In genomic region chr6:97666818-97667629, GRCm38 (mm10) we compare ENCODE assay signal across 11 mouse cellular contexts. TPM values are rescaled to one million over a fixed set of nuclear protein-coding genes. Genes with fewer than 3 reads are reported as not detected.
A peak's percentile ranks its signal among the peaks of the same experiment; 100 is the strongest.
DNase-seq lines count a peak whose midpoint lies in the region; ATAC-seq lines count a peak whose summit lies in the region.
"Had no signal": no experiment of that assay in that cellular context is flagged by ENCODE, and none has a peak within 500 bp of the region (broad histone marks: within the 10 kb centered on the region; RNA-seq: fewer than 3 reads in every experiment).

No protein-coding gene starts in this region.

- peak; percentile 12 to 14 for DNase-seq in kidney, postnatal 4 days
- DNase-seq in kidney, postnatal 14 days = no peak
- DNase-seq in limb, embryonic 11.5 days (ENCODE audit: low spot score) = peak; percentile 41
- peak; percentile 87 for DNase-seq in retina, embryonic 14.5 days (ENCODE audit: low spot score)
- DNase-seq in cerebellum, adult 18-20 months = no peak
- no peak for DNase-seq in adrenal gland, adult 8-10 months
- DNase-seq: kidney, postnatal 36 days; liver had no signal

- peak overlapping the region; percentile 8; the same call in 1 of the 2 replicates for H3K4me2 ChIP-seq in forebrain, embryonic 13.5 days
- H3K4me2 ChIP-seq in limb, embryonic 11.5 days (ENCODE audit: low read depth, severe bottlenecking) = no peak overlapping the region
- H3K4me2 ChIP-seq: stomach, embryonic 15.5 days had no signal

- H3K4me1 ChIP-seq in forebrain, embryonic 13.5 days = peaks cover 21% of the 10 kb centered on the region
- no peaks in the 10 kb centered on the region for H3K4me1 ChIP-seq in limb, embryonic 11.5 days (ENCODE audit: control insufficient read depth, insufficient read depth, low read length)
- H3K4me1 ChIP-seq: stomach, embryonic 15.5 days had no signal

- peak; percentile 97 for ATAC-seq in forebrain, embryonic 13.5 days
- no peak for ATAC-seq in limb, embryonic 11.5 days (ENCODE audit: insufficient number of reproducible peaks, low FRiP score, low TSS enrichment, low read depth)
- no peak for ATAC-seq in megakaryocyte-erythroid progenitor cell, adult 5-6 weeks (replicated peaks; ENCODE audit: low FRiP score, low TSS enrichment, poor library complexity, severe bottlenecking)

- 3% methylated on average over 5 of the region's 5 CpGs for WGBS in forebrain, embryonic 13.5 days
- 21% methylated on average over 5 of the region's 5 CpGs for WGBS in limb, embryonic 11.5 days

- no peak overlapping the region for H3K4me3 ChIP-seq in forebrain, embryonic 13.5 days
- H3K4me3 ChIP-seq in limb, embryonic 11.5 days (ENCODE audit: low read depth, low read length) = no peak overlapping the region
- H3K4me3 ChIP-seq: stomach, embryonic 15.5 days had no signal

- H3K9me3 ChIP-seq in forebrain, embryonic 13.5 days (replicated peaks) = peaks cover 6% of the 10 kb centered on the region; the same call in 1 of the 2 replicates
- no peaks in the 10 kb centered on the region for H3K9me3 ChIP-seq in limb, embryonic 11.5 days (ENCODE audit: control insufficient read depth, low read length)
- H3K9me3 ChIP-seq: stomach, embryonic 15.5 days had no signal

- H3K27ac ChIP-seq in forebrain, embryonic 13.5 days = peak overlapping the region; percentile 89
- H3K27ac ChIP-seq in limb, embryonic 11.5 days (replicated peaks; ENCODE audit: low read depth, low read length) = no peak overlapping the region
- H3K27ac ChIP-seq: stomach, embryonic 15.5 days had no signal

- no peaks in the 10 kb centered on the region for H3K27me3 ChIP-seq in forebrain, embryonic 13.5 days
- no peaks in the 10 kb centered on the region for H3K27me3 ChIP-seq in limb, embryonic 11.5 days (ENCODE audit: control insufficient read depth, insufficient read depth, low read length)
- H3K27me3 ChIP-seq: stomach, embryonic 15.5 days had no signal

- H3K9ac ChIP-seq in forebrain, embryonic 13.5 days = no peak overlapping the region
- H3K9ac ChIP-seq in limb, embryonic 11.5 days (ENCODE audit: low read length) = no peak overlapping the region
- H3K9ac ChIP-seq: stomach, embryonic 15.5 days had no signal

- no peaks in the 10 kb centered on the region for H3K36me3 ChIP-seq in forebrain, embryonic 13.5 days (ENCODE audit: poor library complexity, severe bottlenecking)
- H3K36me3 ChIP-seq in limb, embryonic 11.5 days (ENCODE audit: control insufficient read depth, insufficient read depth, low read length) = no peaks in the 10 kb centered on the region
- H3K36me3 ChIP-seq: stomach, embryonic 15.5 days had no signal

RNA-seq across cellular contexts. Expression of gene Frmd4b, which starts 49.7 kb away (rescaled TPM):
- polyA plus RNA-seq in forebrain, embryonic 13.5 days (2015; fragmentation: Nextera tagmentation; extraction: Ambion mirVana) = 34.7 and 35.5 TPM in 2 replicates
- 12.3 and 14.1 TPM in 2 replicates for polyA plus RNA-seq in limb, embryonic 11.5 days (2014; fragmentation: Nextera tagmentation; extraction: Ambion mirVana)
- 0.33 TPM in 1 of 2 replicates, not detected in the other for total RNA-seq in megakaryocyte-erythroid progenitor cell, adult 5-6 weeks (2014; fragmentation: Nextera tagmentation)
- total RNA-seq in megakaryocyte-erythroid progenitor cell, adult 5-6 weeks (2017) = 1.2 and 3.0 TPM in 2 replicates
- total RNA-seq in adrenal gland, adult 8-10 months (2022) = 10 to 100 TPM; 19.7 to 35.2 (median 26.5) TPM

Comparison
In these comparisons a context has a peak if more than half of its experiments do, and no peak if none do; other contexts are left out.
1. DNase-seq: peak in kidney, postnatal 4 days (2 of 2), limb, embryonic 11.5 days (single experiment) and retina, embryonic 14.5 days (single experiment); none in kidney, postnatal 14 days (single experiment), cerebellum, adult 18-20 months (0 of 2) and adrenal gland, adult 8-10 months (single experiment).
2. RNA of gene Frmd4b, which starts 49.7 kb away (total RNA-seq): 19.7 to 35.2 TPM in adrenal gland, adult 8-10 months; 0.33 to 3.0 TPM in megakaryocyte-erythroid progenitor cell, adult 5-6 weeks; every median in the first group is over 4 times any median in the second.